Mouse (Mus musculus): Measurements from ENCODE around the gene Taf4.

DNA sequence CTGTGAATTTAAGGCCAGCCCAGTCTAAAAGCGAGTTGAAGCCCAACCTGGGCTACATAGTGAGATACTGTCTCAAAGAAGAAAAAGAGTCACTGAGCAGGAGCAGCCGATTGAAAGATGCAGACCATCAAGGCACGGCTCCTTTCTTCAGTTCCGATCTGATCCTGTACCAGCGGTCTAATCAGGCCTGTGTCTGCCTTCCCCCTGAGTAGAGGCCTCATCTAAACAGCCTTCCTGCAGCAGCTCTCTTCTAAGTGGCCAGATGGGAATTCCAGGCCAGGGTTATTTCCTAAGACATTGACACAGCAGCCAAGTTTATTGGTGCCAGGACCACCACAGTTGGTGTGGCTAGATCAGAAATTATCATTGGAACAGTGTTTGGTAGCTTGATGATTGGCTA, 16.6 kb upstream of the Taf4 start:
- TF ChIP-seq CTCF (IDR thresholded peaks at IDR 0.05; ENCODE audit: insufficient read depth, low read depth, low read length) (no peak), POLR2A (IDR thresholded peaks at IDR 0.05; ENCODE audit: insufficient read depth, low read depth, low read length) (no peak)
